Mouse (Mus musculus) kidney, postnatal 14 days (tissue): ENCODE data around the gene Fam102a.

Source experiments
- DNase-seq: peaks from one replicate; pipeline ENCODE4 v3.0.0; 2022; ENCODE audit warnings: mixed read lengths

Gene Fam102a

GRCm38 (mm10) chr2:32610610-32611229 is 75.6 kb downstream of the Fam102a start:
- peak; percentile 62 for DNase-seq

GRCm38 (mm10) chr2:32612274-32612673 is 77.1 kb downstream of the Fam102a start:
- no peak for DNase-seq

GRCm38 (mm10) chr2:32617109-32617508 is 82.0 kb downstream of the Fam102a start:
- no peak for DNase-seq

- DNase-seq = no peak
Measured at GRCm38 (mm10) chr2:32617601-32618000, 82.5 kb downstream of the Fam102a start.

- DNase-seq = no peak
Measured at GRCm38 (mm10) chr2:32618051-32618450, 82.9 kb downstream of the Fam102a start.
